Mouse (Mus musculus) intestine, embryonic 14.5 days (tissue): ENCODE measurements around the gene Cdh6. TPM values are rescaled to one million over a fixed set of nuclear protein-coding genes. Genes with fewer than 3 reads are reported as not detected.

Experiments used
- ATAC-seq: fragments of 200-750 bp; cut with Nextera tagmentation; replicated peaks from 2 replicates; pipeline ENCODE4 v1.8.0; 2017; ENCODE audit warnings: low read depth, moderate number of reproducible peaks, moderate TSS enrichment, moderate library complexity; ENCODE audit not compliant: low FRiP score, low TSS enrichment
- DNase-seq: peaks from one replicate; pipeline ENCODE4 v3.0.0-alpha.2; 2018; ENCODE audit warnings: low spot score
- H3K27ac ChIP-seq: fragments of 300-500 bp; sonication (generic); 2 replicates; pipeline ENCODE4 v1.5.1; 2014; ENCODE audit warnings: low read depth, mild to moderate bottlenecking, control low read depth
- H3K27me3 ChIP-seq: fragments of 300-500 bp; sonication (generic); replicated peaks from 2 replicates; pipeline ENCODE4 v1.6.1; 2014; ENCODE audit warnings: low read length, control low read depth; ENCODE audit not compliant: control insufficient read depth, insufficient read depth
- H3K36me3 ChIP-seq: fragments of 300-500 bp; sonication (generic); 2 replicates; pipeline ENCODE4 v1.6.1; 2014; ENCODE audit warnings: low read length, control low read depth; ENCODE audit not compliant: control insufficient read depth, insufficient read depth
- H3K4me1 ChIP-seq: fragments of 300-500 bp; sonication (generic); replicated peaks from 2 replicates; pipeline ENCODE4 v1.6.1; 2014; ENCODE audit warnings: low read length, control low read depth, mixed read lengths; ENCODE audit not compliant: control insufficient read depth, insufficient read depth
- H3K4me2 ChIP-seq: fragments of 300-500 bp; sonication (generic); 2 replicates; pipeline ENCODE4 v1.6.1; 2014; ENCODE audit warnings: low read length
- H3K4me3 ChIP-seq: fragments of 300-500 bp; sonication (generic); 2 replicates; pipeline ENCODE4 v1.5.1; 2014; ENCODE audit warnings: low read depth, low read length, control low read depth, mixed read lengths
- H3K9ac ChIP-seq: fragments of 300-500 bp; sonication (generic); 2 replicates; pipeline ENCODE4 v1.6.1; 2014; ENCODE audit warnings: mild to moderate bottlenecking, low read length
- H3K9me3 ChIP-seq: fragments of 300-500 bp; sonication (generic); 2 replicates; pipeline ENCODE4 v1.6.1; 2016; ENCODE audit warnings: low read length, control low read depth; ENCODE audit not compliant: control insufficient read depth
- WGBS: fragments of 180-500 bp; shearing (Covaris S2); extraction: QIAGEN DNeasy Blood & Tissue Kit; methylation state at CpG from one replicate; pipeline ENCODE4 v1.1.7; 2014; 5-methylcytosine and 5-hydroxymethylcytosine counted together
- polyA plus RNA-seq: library from polyadenylated mRNA; unstranded; fragments of >200 nt; fragmentation: Nextera tagmentation; extraction: Ambion mirVana; gene quantifications from 2 replicates; pipeline ENCODE4 v1.2.1, GENCODE M21; 2014

Gene Cdh6
- polyA plus RNA-seq, 1 experiment from 2014 or later = 6.6 TPM

GRCm38 (mm10) chr15:13172365-13173070 is 957 bp downstream of the Cdh6 start:
- peak overlapping the region; percentile 43 for H3K4me3 ChIP-seq
- peaks cover 11% of the 10 kb centered on the region for H3K27me3 ChIP-seq
- peaks cover 10% of the 10 kb centered on the region; the same call in 1 of the 2 replicates for H3K4me1 ChIP-seq
- no peaks in the 10 kb centered on the region for H3K9me3 ChIP-seq
- peak; percentile 64 for DNase-seq
- H3K36me3 ChIP-seq = no peaks in the 10 kb centered on the region
- 1% methylated on average over 26 of the region's 26 CpGs for WGBS
- no peak overlapping the region for H3K27ac ChIP-seq
- peak overlapping the region; percentile 40 for H3K9ac ChIP-seq
- peak; percentile 41 for ATAC-seq
- peak overlapping the region; percentile 88 for H3K4me2 ChIP-seq

- Histone ChIP-seq H3K36me3 (no peaks in the 10 kb centered on the region), H3K9ac (peak overlapping the region; percentile 27; the same call in 1 of the 2 replicates), H3K4me3 (peak overlapping the region; percentile 43), H3K4me2 (peak overlapping the region; percentile 88), H3K27ac (no peak overlapping the region), H3K4me1 (peaks cover 10% of the 10 kb centered on the region; the same call in 1 of the 2 replicates), H3K9me3 (no peaks in the 10 kb centered on the region), H3K27me3 (peaks cover 11% of the 10 kb centered on the region)
- no peak for DNase-seq
- ATAC-seq = peak; percentile 44; the same call in 1 of the 2 replicates
- 5% methylated on average over 16 of the region's 16 CpGs for WGBS
These were observed 1.8 kb downstream of the Cdh6 start for GRCm38 (mm10) chr15:13171486-13172364.

DNA sequence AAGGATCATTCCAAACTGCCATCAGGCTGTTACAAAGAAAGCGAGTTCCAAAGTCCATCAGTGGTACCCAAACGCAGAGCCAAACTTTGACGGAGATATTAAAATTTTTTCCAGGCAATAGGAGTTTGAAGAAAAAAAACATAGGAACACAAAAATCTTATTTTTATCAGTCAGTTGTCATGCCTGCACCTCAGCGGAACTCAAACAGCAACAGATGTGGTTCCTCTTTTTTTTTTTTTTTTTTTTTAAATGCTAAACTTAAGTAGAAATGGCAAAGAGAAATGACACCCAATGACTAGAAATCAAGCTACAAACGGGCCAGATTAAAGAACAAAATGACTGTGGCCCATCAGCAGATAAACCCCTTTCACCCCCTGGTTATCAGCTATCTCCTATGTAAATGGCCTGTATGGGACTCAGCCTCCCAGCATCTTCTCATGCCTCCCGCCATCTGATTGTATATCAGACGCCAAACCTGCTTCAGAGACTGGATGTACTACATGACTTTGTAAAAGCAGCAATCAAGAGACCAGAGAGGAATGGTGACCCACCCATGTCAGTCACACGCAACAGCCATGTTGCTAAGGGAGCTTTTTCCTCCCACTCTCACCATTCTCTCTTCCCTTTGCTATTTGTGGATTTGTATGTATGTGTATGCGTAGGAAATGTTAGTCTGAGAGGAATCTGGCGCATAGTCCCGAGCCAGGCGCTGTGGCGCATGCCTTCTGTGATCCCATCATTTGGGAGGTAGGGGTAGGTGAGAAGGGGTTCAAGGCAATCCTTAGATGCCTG is 8.2 kb downstream of the Cdh6 start:
- H3K36me3 ChIP-seq = no peaks in the 10 kb centered on the region
- H3K27me3 ChIP-seq = no peaks in the 10 kb centered on the region
- no peak for DNase-seq
- 91% methylated on average over 13 of the region's 13 CpGs for whole genome bisulfite sequencing
- no peaks in the 10 kb centered on the region for H3K4me1 ChIP-seq
- H3K4me2 ChIP-seq = no peak overlapping the region
- no peak overlapping the region for H3K27ac ChIP-seq
- no peak overlapping the region for H3K9ac ChIP-seq
- no peaks in the 10 kb centered on the region for H3K9me3 ChIP-seq
- ATAC-seq = no peak
- H3K4me3 ChIP-seq = no peak overlapping the region

DNA sequence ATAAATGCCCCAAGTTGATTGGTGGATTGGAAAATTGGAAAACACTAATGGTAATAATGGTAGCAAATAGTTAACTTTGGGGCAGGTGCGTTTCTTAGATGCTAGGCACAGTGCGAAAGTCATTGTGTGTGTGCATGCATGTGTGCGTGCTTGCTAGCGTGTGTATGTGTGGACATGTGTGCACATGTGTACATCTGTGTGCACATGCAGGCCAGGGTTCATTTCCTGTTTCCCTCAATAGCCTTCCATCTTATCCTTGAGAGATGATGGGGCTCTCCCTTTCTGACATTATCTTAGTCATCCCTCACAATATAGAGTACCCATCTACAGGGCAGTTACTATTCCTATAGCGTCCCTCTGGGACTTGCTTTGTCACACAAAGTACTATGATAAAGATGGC is 17.7 kb downstream of the Cdh6 start:
- 91% methylated on average over 5 of the region's 5 CpGs for WGBS
- Histone ChIP-seq H3K27ac (no peak overlapping the region), H3K27me3 (no peaks in the 10 kb centered on the region), H3K36me3 (no peaks in the 10 kb centered on the region), H3K9me3 (no peaks in the 10 kb centered on the region), H3K4me2 (no peak overlapping the region), H3K9ac (no peak overlapping the region), H3K4me3 (no peak overlapping the region), H3K4me1 (no peaks in the 10 kb centered on the region)
- DNase-seq = no peak
- no peak for ATAC-seq

DNA sequence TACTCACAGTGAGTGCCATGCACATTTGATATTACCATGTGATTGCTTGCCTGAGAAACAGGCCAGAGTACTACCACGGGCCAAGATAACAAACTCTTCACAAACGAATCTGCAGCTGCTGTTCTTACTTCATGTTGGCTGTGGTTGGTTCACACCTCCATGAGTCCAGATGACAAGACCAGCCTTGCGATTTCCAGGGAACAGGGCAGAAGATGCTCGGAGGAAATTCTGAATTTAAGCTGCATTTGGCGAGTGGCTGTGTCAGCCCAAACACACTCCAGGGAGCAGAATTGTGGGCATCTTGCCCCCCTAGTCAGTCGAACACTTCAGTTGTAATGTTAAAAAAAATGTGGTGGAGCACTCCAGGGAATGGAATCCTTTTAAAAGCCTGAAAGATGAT is 18.1 kb downstream of the Cdh6 start:
- Histone ChIP-seq H3K9ac (no peak overlapping the region), H3K9me3 (no peaks in the 10 kb centered on the region), H3K4me3 (no peak overlapping the region), H3K4me1 (no peaks in the 10 kb centered on the region), H3K36me3 (no peaks in the 10 kb centered on the region), H3K27me3 (no peaks in the 10 kb centered on the region), H3K4me2 (no peak overlapping the region), H3K27ac (no peak overlapping the region)
- ATAC-seq (no peak), DNase-seq (no peak)
- WGBS = 79% methylated on average over 6 of the region's 6 CpGs

DNA sequence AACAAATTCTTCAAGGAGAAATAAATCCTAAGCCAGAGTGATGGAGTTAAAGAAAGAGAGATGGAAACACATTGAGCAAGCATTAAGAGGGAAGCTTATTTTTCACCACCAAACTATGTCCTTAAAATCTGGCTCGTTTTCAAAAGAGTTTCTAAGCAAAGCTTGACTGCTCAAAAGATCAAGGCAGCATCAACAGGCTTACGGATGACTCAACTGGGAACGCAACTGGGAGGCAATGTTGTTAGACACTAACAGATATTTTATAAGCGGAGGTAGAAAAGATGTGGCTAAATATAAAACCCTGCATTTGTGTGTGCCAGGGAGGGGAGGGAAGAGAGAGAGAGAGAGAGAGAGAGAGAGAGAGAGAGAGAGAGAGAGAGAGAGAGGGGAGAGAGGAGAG is 31.5 kb downstream of the Cdh6 start:
- Histone ChIP-seq H3K9me3 (no peaks in the 10 kb centered on the region), H3K9ac (no peak overlapping the region), H3K4me1 (no peaks in the 10 kb centered on the region), H3K27ac (no peak overlapping the region), H3K27me3 (no peaks in the 10 kb centered on the region), H3K4me3 (no peak overlapping the region), H3K36me3 (no peaks in the 10 kb centered on the region), H3K4me2 (no peak overlapping the region)
- 69% methylated on average over 4 of the region's 4 CpGs for WGBS
- DNase-seq (no peak), ATAC-seq (no peak)

DNA sequence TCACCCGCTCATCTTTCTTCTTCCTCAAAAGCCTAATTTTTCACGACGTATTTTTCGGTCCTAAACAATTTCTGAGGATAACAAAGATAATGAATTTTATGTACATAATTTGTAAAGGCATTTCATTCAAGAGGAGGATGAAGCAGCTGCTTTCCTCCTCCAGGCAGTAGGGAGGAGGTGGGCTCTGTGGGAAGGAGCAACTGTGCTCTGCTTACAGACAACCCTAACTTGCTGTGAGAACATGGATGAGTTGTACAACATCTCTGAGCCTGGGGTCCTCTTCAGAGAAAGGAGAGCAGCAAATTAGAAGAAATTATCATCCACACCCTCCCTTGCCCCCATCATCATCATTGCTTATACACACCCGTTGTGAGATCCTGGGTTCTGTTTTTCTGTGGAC is 33.8 kb downstream of the Cdh6 start:
- Histone ChIP-seq H3K4me2 (no peak overlapping the region), H3K36me3 (no peaks in the 10 kb centered on the region), H3K4me3 (no peak overlapping the region), H3K4me1 (no peaks in the 10 kb centered on the region), H3K9me3 (no peaks in the 10 kb centered on the region), H3K9ac (no peak overlapping the region), H3K27me3 (no peaks in the 10 kb centered on the region), H3K27ac (no peak overlapping the region)
- no peak for DNase-seq
- no peak for ATAC-seq
- WGBS = 83% methylated on average over 5 of the region's 5 CpGs

DNA sequence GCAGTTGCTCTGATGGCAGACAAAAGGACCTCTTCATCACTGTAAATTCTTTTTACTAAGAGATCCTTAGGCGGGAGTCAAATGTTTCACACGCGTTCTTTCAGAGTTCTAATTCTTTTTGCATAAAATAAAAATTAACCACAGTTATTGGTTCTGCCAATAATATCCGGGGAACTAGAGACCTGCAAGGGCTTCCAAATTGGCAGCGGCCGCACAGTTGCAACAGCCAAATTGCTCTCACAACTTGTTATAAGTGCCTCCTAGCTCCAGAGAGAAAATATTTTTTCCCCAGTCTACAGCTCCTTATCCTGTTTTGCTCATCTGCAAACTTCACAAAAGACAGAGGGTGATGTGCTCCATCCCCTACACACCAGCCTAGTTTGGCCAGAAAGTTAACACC is 36.3 kb downstream of the Cdh6 start:
- Histone ChIP-seq H3K9me3 (no peaks in the 10 kb centered on the region), H3K4me1 (no peaks in the 10 kb centered on the region), H3K4me3 (no peak overlapping the region), H3K27me3 (no peaks in the 10 kb centered on the region), H3K27ac (no peak overlapping the region), H3K36me3 (no peaks in the 10 kb centered on the region), H3K9ac (no peak overlapping the region), H3K4me2 (no peak overlapping the region)
- ATAC-seq = no peak
- 91% methylated on average over 6 of the region's 6 CpGs for WGBS
- no peak for DNase-seq
